Mouse (Mus musculus) neural tube, embryonic 13.5 days (tissue): ENCODE data around the gene Ptges3l. TPM values are rescaled to one million over a fixed set of nuclear protein-coding genes. Genes with fewer than 3 reads are reported as not detected.
"Not testable (repeated sequence)": the region's sequence is repeated elsewhere in the genome, so short reads cannot be mapped to it uniquely, and the experiment has no call there.

Experiments used
- ATAC-seq: fragments of 200-750 bp; cut with Nextera tagmentation; 2 replicates; pipeline ENCODE4 v1.8.0; 2017; ENCODE audit warnings: low read depth, mild to moderate bottlenecking, moderate TSS enrichment, moderate library complexity
- H3K27ac ChIP-seq: fragments of 300-500 bp; sonication (generic); replicated peaks from 2 replicates; pipeline ENCODE4 v1.5.1; 2015; ENCODE audit warnings: moderate library complexity, mild to moderate bottlenecking, inconsistent platforms
- H3K27me3 ChIP-seq: fragments of 300-500 bp; sonication (generic); 2 replicates; pipeline ENCODE4 v1.6.1; 2015; ENCODE audit warnings: mild to moderate bottlenecking, inconsistent platforms
- H3K36me3 ChIP-seq: fragments of 300-500 bp; sonication (generic); 2 replicates; pipeline ENCODE4 v1.6.1; 2015; ENCODE audit warnings: mild to moderate bottlenecking, inconsistent platforms
- H3K4me1 ChIP-seq: fragments of 300-500 bp; sonication (generic); replicated peaks from 2 replicates; pipeline ENCODE4 v1.6.1; 2015; ENCODE audit warnings: inconsistent platforms
- H3K4me2 ChIP-seq: fragments of 300-500 bp; sonication (generic); 2 replicates; pipeline ENCODE4 v1.6.1; 2015; ENCODE audit warnings: inconsistent platforms, mild to moderate bottlenecking, moderate library complexity
- H3K4me3 ChIP-seq: fragments of 300-500 bp; sonication (generic); 2 replicates; pipeline ENCODE4 v1.5.1; 2015; ENCODE audit warnings: mild to moderate bottlenecking, inconsistent platforms
- H3K9ac ChIP-seq: fragments of 300-500 bp; sonication (generic); 2 replicates; pipeline ENCODE4 v1.6.1; 2015; ENCODE audit warnings: moderate library complexity, mild to moderate bottlenecking, inconsistent platforms
- H3K9me3 ChIP-seq: fragments of 300-500 bp; sonication (generic); 2 replicates; pipeline ENCODE4 v1.6.1; 2016; ENCODE audit warnings: inconsistent platforms
- WGBS: fragments of 180-500 bp; shearing (Covaris S2); methylation state at CpG from one replicate; pipeline ENCODE4 v1.1.7; 2015; 5-methylcytosine and 5-hydroxymethylcytosine counted together
- microRNA-seq: library from miRNA; unstranded; fragments of <30 nt; microRNA quantifications from one replicate; pipeline ENCODE4, GENCODE M21; 2016
- polyA plus RNA-seq: library from polyadenylated mRNA; unstranded; fragments of >200 nt; fragmentation: Nextera tagmentation; extraction: Ambion mirVana; gene quantifications from 2 replicates; pipeline ENCODE4 v1.2.1, GENCODE M21; 2015

Ptges3l gene
- polyA plus RNA-seq, 1 experiment from 2014 or later = 3.3 TPM

DNA sequence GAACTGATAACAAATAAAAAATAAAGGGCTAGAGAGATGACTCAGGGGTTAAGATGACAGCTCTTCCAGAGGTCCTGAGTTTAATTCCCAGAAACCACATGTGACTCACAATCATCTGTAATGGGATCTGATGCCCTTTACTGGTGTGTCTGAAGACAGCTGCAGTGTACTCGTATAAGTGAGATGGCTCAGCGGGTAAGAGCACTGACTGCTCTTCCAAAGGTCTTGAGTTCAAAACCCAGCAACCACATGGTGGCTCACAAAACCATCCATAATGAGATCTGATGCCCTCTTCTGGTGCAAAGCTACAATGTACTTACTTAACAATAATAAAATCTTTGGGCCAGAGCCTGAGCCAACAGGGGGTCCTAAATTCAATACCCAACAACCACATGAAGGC lies 9.8 kb downstream of the Ptges3l start:
- no peak overlapping the region for H3K9ac ChIP-seq
- no peaks in the 10 kb centered on the region for H3K9me3 ChIP-seq
- 84% methylated on average over 2 of the region's 2 CpGs for WGBS

DNA sequence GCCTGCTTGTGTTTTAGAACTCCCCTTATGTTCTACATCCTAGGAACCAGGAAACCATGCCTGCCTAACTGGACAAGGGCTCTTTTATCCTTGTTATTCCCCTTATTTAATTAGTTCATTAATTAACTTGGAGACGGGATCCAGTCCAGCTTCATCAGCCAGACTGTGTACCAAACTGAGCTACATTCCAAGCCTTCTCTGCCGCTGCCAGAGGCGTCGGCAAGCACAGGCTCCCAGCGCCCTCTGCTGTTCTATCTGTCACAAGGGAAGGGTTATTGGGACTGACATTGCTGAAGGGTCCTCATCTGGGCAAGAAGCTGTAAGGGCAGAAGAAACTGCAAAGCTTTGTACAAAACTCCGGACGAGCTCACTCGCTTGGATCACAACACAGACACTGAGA lies 30.0 kb downstream of the Ptges3l start:
- Histone ChIP-seq H3K4me3 (no peak overlapping the region), H3K27ac (no peak overlapping the region), H3K9me3 (no peaks in the 10 kb centered on the region), H3K4me2 (no peak overlapping the region), H3K36me3 (no peaks in the 10 kb centered on the region), H3K27me3 (no peaks in the 10 kb centered on the region), H3K4me1 (no peaks in the 10 kb centered on the region), H3K9ac (no peak overlapping the region)
- WGBS = 8% methylated on average over 8 of the region's 8 CpGs
- peak; percentile 56; the same call in 1 of the 2 replicates for ATAC-seq

More for the DNA sequence above, 9.8 kb downstream of the Ptges3l start:
- Histone ChIP-seq H3K4me1 (peaks cover 8% of the 10 kb centered on the region), H3K36me3 (peaks cover 35% of the 10 kb centered on the region), H3K27ac (no peak overlapping the region), H3K4me3 (no peak overlapping the region), H3K4me2 (no peak overlapping the region), H3K27me3 (no peaks in the 10 kb centered on the region)
- no peak for ATAC-seq

- Histone ChIP-seq H3K9ac (no peak overlapping the region), H3K4me3 (no peak overlapping the region), H3K36me3 (no peaks in the 10 kb centered on the region), H3K27ac (no peak overlapping the region), H3K27me3 (no peaks in the 10 kb centered on the region), H3K4me2 (no peak overlapping the region), H3K4me1 (no peaks in the 10 kb centered on the region), H3K9me3 (no peaks in the 10 kb centered on the region)
- WGBS = 12% methylated on average over 4 of the region's 4 CpGs
- ATAC-seq = no peak
Measured at GRCm38 (mm10) chr11:101381817-101382216, 43.3 kb downstream of the Ptges3l start.

- Histone ChIP-seq H3K36me3 (no peaks in the 10 kb centered on the region), H3K27ac (no peak overlapping the region), H3K9ac (no peak overlapping the region), H3K4me2 (no peak overlapping the region), H3K27me3 (no peaks in the 10 kb centered on the region), H3K4me3 (no peak overlapping the region), H3K4me1 (no peaks in the 10 kb centered on the region), H3K9me3 (no peaks in the 10 kb centered on the region)
- 83% methylated on average over 6 of the region's 6 CpGs for WGBS
- no peak for ATAC-seq
Measured at GRCm38 (mm10) chr11:101378926-101379325, 46.2 kb downstream of the Ptges3l start.

DNA sequence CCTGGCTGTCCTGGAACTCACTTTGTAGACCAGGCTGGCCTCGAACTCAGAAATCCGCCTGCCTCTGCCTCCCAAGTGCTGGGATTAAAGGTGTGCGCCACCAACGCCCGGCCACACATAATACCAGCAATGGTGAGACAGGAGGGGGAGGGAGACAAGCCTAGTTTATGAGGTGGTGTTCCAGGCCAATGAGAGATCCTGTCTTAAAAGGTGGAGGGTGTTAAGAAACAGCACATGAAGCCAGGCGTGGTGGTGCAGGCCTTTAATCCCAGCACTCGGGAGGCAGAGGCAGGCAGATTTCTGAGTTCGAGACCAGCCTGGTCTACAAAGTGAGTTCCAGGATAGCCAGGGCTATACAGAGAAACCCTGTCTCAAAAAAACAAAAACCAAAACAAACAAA lies 46.9 kb downstream of the Ptges3l start:
- WGBS = 93% methylated on average over 8 of the region's 8 CpGs
- not testable (repeated sequence) for H3K9me3 ChIP-seq, H3K36me3 ChIP-seq, H3K4me2 ChIP-seq, H3K4me3 ChIP-seq, H3K27me3 ChIP-seq, H3K4me1 ChIP-seq, H3K9ac ChIP-seq, ATAC-seq, H3K27ac ChIP-seq

DNA sequence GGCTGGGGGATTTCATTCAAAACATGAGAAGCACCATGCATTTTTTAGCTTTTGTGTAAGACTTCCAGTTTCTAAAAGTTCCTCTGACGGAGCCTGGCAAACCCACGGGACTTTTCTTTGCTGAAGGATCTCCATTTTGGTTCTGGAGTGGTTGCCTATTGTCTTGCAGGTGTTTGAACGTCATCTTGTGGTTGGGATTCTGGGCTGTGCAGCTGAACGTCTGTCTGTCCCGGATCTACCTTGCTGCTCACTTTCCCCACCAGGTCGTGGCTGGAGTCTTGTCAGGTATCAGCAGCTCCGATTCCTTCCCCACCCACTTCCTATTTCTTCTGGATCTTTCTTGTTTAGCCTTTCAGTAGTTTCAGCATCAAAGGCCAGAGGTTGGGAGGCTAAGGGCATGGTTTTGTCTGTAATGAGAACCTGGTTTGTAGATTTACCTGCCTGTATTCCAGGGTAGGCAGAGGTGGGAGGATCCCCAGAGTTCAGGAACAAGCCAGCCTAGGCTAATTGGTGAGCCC lies 50.7 kb downstream of the Ptges3l start:
- Histone ChIP-seq H3K9me3 (no peaks in the 10 kb centered on the region), H3K27ac (no peak overlapping the region), H3K4me1 (no peaks in the 10 kb centered on the region), H3K36me3 (no peaks in the 10 kb centered on the region), H3K9ac (no peak overlapping the region), H3K27me3 (no peaks in the 10 kb centered on the region), H3K4me2 (no peak overlapping the region), H3K4me3 (no peak overlapping the region)
- ATAC-seq = no peak
- WGBS = 77% methylated on average over 7 of the region's 7 CpGs

DNA sequence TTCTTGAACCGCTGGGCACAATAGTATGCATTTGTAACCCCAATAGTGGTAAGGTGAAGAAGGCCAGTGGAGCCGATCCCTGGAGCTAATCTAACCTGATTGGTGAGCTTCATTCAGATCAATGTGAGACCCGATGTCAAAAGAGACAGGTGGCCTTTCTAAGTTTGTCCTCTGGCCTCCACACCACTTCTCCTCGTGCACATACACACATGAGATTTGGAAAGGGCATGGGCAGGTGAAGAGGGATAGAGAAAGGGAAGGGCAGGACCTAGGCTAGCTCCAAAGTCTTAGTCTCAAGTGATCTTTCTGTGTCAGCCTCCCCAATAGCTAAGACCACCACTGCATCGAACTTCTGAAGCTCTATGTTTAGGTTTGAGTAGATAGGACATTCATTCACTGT lies 55.0 kb downstream of the Ptges3l start:
- Histone ChIP-seq H3K4me1 (no peaks in the 10 kb centered on the region), H3K27ac (no peak overlapping the region), H3K9ac (no peak overlapping the region), H3K4me2 (no peak overlapping the region), H3K36me3 (no peaks in the 10 kb centered on the region), H3K4me3 (no peak overlapping the region), H3K27me3 (no peaks in the 10 kb centered on the region), H3K9me3 (no peaks in the 10 kb centered on the region)
- ATAC-seq = no peak
- 87% methylated on average over 5 of the region's 5 CpGs for WGBS

Small RNA genes lying within 50 kb of the gene (microRNA-seq; reads per million reads assigned to microRNA genes)
- not detected for gene Mir6929

Other genes starting within 250 kb of the Ptges3l start
- 0.40 and 0.91 TPM in 2 replicates for gene Ccr10, start 249.9 kb downstream of the Ptges3l start, polyA plus RNA-seq
- 15.4 and 17.9 TPM in 2 replicates for gene Ezh1, start 198.9 kb downstream of the Ptges3l start, polyA plus RNA-seq
- 97.6 and 108 TPM in 2 replicates for gene Ramp2, start 179.3 kb downstream of the Ptges3l start, polyA plus RNA-seq
- 114 and 117 TPM in 2 replicates for gene Vps25, start 171.6 kb downstream of the Ptges3l start, polyA plus RNA-seq
- gene Wnk4, start 164.8 kb downstream of the Ptges3l start, polyA plus RNA-seq = 5.5 and 6.8 TPM in 2 replicates
- gene Cntd1, start 146.3 kb downstream of the Ptges3l start, polyA plus RNA-seq = 0.89 and 1.0 TPM in 2 replicates
- 211 and 238 TPM in 2 replicates for gene Coa3, start 146.2 kb downstream of the Ptges3l start, polyA plus RNA-seq
- gene Becn1, start 123.0 kb downstream of the Ptges3l start, polyA plus RNA-seq = 173 and 178 TPM in 2 replicates
- gene Psme3, start 109.1 kb downstream of the Ptges3l start, polyA plus RNA-seq = 126 and 133 TPM in 2 replicates
- gene Aoc2, start 100.3 kb downstream of the Ptges3l start, polyA plus RNA-seq = 2.0 and 2.1 TPM in 2 replicates
- gene Aoc3, start 94.7 kb downstream of the Ptges3l start, polyA plus RNA-seq = 0.07 TPM in 1 of 2 replicates, not detected in the other
- not detected in 2 replicates for gene G6pc, start 57.8 kb downstream of the Ptges3l start, polyA plus RNA-seq
- gene Aarsd1, start 7.7 kb downstream of the Ptges3l start, polyA plus RNA-seq = 79.4 and 90.0 TPM in 2 replicates
- gene Gm27029, start 537 bp downstream of the Ptges3l start, polyA plus RNA-seq = 5.7 and 8.3 TPM in 2 replicates
- gene Rundc1, start 248 bp downstream of the Ptges3l start, polyA plus RNA-seq = 25.5 and 28.5 TPM in 2 replicates
- 303 and 315 TPM in 2 replicates for gene Rpl27, start 17.0 kb upstream of the Ptges3l start, polyA plus RNA-seq
- gene Ifi35, start 23.1 kb upstream of the Ptges3l start, polyA plus RNA-seq = 3.6 and 3.8 TPM in 2 replicates
- gene Rnd2, start 39.7 kb upstream of the Ptges3l start, polyA plus RNA-seq = 80.5 and 83.0 TPM in 2 replicates
- gene Vat1, start 40.9 kb upstream of the Ptges3l start, polyA plus RNA-seq = 72.6 and 75.8 TPM in 2 replicates
- gene Brca1, start 126.6 kb upstream of the Ptges3l start, polyA plus RNA-seq = 3.0 and 3.2 TPM in 2 replicates
- gene Nbr1, start 126.8 kb upstream of the Ptges3l start, polyA plus RNA-seq = 99.4 and 107 TPM in 2 replicates
- gene Tmem106a, start 156.9 kb upstream of the Ptges3l start, polyA plus RNA-seq = 3.5 and 4.9 TPM in 2 replicates
- gene Gm11634, start 173.9 kb upstream of the Ptges3l start, polyA plus RNA-seq = not detected in 2 replicates
- gene Rdm1, start 201.9 kb upstream of the Ptges3l start, polyA plus RNA-seq = 16.0 and 16.4 TPM in 2 replicates
- gene Arl4d, start 240.2 kb upstream of the Ptges3l start, polyA plus RNA-seq = 18.1 and 19.8 TPM in 2 replicates